Mouse (Mus musculus) C2C12 (cell line): Measurements from ENCODE around the gene Fchsd2.

ENCODE experiments used
- CEBPB ChIP-seq: IDR thresholded peaks from one replicate; pipeline ENCODE4 v1.6.1; 2011; ENCODE audit warnings: low read depth, mild to moderate bottlenecking, control low read depth, moderate library complexity
- CTCF ChIP-seq: IDR thresholded peaks from one replicate; pipeline ENCODE4 v1.5.1; 2011; ENCODE audit not compliant: control insufficient read depth, insufficient read depth, insufficient read length

- no peak for TF ChIP-seq CTCF
- TF ChIP-seq CEBPB: no peak
These were observed 40.9 kb downstream of the Fchsd2 start for GRCm38 (mm10) chr7:101133591-101133990.
